Mouse (Mus musculus) cerebellum, postnatal 4 days (tissue): ENCODE measurements around the gene Kmt2b.

Experiments used
- DNase-seq, 2 experiments: peaks; one replicate each; pipeline ENCODE4 v3.0.0; 2022; ENCODE audit warnings: low spot score in 2 of 2, mixed read lengths in 1 of 2

Kmt2b gene

GRCm38 (mm10) chr7:30534633-30535577 lies 53.6 kb downstream of the Kmt2b start, which contains the start of gene Arhgap33:
Arhgap33 (minus strand) TSS chr7:30535060.
- DNase-seq = peak; percentile 94 to 98

DNA sequence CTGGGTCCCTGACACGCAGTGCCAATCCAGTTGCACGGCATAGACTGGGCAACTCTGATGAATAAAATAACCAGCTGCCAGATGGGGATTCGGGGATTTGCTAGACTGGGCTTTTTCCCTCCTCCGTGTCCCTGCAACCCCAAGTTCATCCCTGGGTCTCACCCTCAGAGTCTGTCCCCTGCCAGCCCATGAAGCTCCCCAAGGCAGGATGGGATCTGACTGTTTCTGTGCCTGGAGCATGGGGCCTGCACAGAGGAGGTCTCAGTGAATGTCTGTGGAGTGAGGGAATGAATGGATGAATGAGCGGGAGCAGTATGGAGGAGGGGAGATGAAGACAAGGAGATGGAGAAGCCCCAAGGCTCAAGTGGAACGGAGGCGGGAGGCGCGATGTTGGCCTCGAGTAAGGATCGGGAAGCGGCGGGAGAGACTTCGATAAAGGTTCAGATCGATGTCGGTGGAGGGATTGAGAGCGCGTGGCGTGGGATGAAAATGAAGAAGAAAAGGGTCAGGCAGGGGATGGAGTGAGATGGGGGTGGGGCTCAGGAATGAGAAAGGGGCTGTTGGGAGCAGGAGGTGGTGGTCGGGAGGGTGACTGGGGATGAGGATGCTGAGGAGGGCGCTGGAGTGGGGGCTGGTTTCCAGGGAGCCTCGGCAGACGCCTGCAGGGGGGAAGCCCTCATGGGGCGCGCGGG lies 54.4 kb downstream of the Kmt2b start:
- no peak for DNase-seq

DNA sequence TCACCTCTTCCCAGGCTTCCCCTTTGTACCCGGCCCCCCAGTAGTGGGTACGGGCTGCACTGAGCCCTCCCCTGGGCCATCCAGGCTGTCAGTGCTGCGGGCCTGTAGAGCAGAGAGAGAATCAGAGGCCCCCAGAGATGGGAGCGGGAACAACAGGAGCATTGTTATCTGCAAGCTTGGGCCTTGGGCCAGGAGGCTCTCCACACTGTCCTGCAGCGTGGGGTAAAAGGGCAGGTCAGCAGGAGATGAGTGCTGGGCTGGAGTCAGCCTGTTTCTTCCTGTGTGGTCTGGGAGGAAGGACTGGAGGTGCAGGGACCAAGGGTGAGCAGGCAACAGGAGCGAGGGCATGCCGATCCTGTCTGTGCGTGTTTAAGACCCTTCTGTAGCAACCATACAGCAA lies 55.6 kb downstream of the Kmt2b start:
- no peak for DNase-seq

DNA sequence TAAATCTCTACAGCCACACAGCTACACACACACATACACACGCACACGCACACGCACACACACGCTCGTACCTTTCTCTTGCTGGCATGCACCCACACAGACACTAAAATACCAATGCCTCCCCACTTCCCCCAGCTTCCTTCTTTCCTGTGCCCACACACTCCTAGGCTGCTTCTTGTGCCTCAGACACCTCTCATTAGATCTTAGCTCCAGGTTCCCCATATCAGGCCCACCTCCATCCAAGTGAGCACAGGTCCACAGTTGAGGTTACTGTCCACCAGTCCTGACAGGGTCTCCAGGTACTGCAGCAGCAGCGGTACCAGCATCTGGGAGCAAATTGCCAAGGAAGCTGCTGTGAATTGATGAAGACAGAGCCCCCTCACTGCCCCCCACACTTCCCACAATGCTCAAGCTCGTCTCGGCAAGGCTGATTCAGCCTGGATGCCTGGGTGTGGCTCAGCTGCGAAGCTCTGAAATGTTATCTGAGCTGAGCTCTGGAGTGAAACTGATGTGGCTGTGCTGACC lies 57.2 kb downstream of the Kmt2b start:
- DNase-seq = no peak

DNA sequence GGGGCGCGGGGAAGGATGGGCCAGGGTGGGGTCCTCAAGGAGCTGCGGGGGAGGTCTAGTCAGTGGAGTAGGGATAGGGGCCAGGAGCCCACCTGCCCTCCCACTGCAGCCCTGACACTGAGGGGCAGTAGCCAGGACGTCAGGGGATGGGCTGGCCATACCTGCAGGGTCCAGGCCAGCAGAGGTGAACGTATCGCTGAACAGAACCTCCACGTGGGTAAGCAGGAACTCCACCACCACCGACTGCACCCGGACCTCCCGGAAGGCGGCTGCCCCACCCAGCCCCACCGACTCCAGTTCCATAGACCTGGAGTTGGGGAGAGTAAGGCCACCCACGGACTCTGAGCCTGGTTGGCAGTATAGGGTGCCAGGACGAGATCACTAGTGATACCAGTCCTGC lies 61.5 kb downstream of the Kmt2b start:
- no peak for DNase-seq

- no peak for DNase-seq
Observed at GRCm38 (mm10) chr7:30526399-30526798, 62.1 kb downstream of the Kmt2b start.

- no peak for DNase-seq
Observed at GRCm38 (mm10) chr7:30525954-30526353, 62.6 kb downstream of the Kmt2b start.

GRCm38 (mm10) chr7:30524487-30524886 lies 64.0 kb downstream of the Kmt2b start:
- no peak for DNase-seq

- DNase-seq = no peak
Observed at GRCm38 (mm10) chr7:30522871-30523270, 65.7 kb downstream of the Kmt2b start.

DNA sequence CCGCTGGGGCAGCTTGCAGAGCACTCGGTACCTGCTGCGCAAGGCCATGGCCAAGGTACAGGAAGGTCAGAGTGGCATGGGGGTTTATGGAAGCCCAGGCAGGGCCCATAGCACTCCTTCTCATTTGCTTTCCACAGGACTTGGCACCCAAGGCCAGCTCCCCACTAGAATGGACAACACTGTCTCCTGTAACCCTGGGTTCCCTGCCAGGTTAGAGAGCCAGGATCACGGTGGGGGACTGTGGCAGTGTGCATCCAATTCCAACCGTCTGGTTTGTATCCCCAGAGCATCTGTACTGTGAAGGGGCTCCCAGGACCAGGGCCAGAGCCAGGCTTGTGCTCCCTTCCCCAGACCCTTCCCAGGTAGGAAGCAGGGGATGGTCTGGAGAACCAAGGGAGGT lies 67.7 kb downstream of the Kmt2b start:
- DNase-seq = peak in 1 of 2 experiments; percentile 45

DNA sequence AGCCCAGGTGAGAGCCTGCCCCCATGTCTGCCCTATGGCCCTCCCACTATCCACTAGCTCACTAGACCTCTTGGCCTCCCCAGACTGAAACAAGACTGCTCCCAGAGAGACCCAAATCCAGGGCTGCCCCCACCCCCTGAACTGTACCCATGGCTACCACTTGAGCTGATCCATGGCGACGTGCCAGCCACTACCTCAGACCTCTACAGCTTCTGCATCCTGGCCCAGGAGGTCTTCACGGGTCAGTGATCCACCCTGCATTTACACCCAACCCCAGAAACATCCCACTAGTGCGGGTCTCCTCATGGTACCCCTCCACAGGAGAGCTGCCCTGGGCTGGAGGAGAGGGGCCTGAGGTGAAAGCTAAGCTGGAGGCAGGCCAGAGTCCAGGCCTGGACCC lies 68.1 kb downstream of the Kmt2b start:
- DNase-seq = peak in 1 of 2 experiments; percentile 42
